Comparison of ENCODE assay signal across 10 mouse cellular contexts in the genomic region with DNA sequence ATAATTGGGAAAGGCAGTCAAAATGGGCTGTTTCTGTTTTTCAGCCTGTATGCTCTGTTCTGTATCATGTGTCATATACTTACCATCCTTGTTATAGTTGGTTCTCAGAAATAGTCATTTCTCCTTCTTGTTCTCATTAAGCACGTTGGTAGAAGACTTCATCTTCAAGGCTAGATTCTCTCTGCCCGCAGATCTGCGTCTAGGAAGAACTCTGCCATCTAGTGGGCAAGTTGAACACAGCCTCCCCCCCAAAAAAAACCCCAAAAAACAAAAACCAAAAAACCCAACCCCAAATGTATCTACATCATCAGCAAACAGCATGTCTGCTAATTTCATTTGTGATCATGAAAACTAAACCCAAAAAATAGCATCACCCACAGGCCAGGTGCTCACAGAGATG. TPM values are rescaled to one million over a fixed set of nuclear protein-coding genes. Genes with fewer than 3 reads are reported as not detected.
DNase-seq lines count a peak whose midpoint lies in the region; ATAC-seq and TF ChIP-seq lines count a peak whose summit lies in the region.
"Had no signal": no experiment of that assay in that cellular context is flagged by ENCODE, and none has a peak within 500 bp of the region (broad histone marks: within the 10 kb centered on the region; RNA-seq: fewer than 3 reads in every experiment).

No protein-coding gene starts in this region.

- H3K36me3 ChIP-seq in forebrain, postnatal 0 days (ENCODE audit: insufficient read depth): peaks cover 25% of the 10 kb centered on the region
- no peaks in the 10 kb centered on the region; the same call in 1 of the 2 replicates for H3K36me3 ChIP-seq in forebrain, embryonic 15.5 days
- peaks cover 24% of the 10 kb centered on the region for H3K36me3 ChIP-seq in neural tube, embryonic 13.5 days

- peak; percentile 50 for DNase-seq in forebrain, postnatal 0 days
- DNase-seq in neural tube, embryonic 10.5 days (ENCODE audit: extremely low spot score, low spot score): no peak
- peak; percentile 53 for DNase-seq in brain, embryonic 14.5 days (ENCODE audit: low read depth)
- DNase-seq in retina, postnatal 1 day: peak; percentile 17
- no peak for DNase-seq in adrenal gland, postnatal 36 days
- no peak for DNase-seq in heart, adult 8-10 months (ENCODE audit: low spot score)

- no peak for ATAC-seq in forebrain, postnatal 0 days
- ATAC-seq in forebrain, embryonic 15.5 days (replicated peaks): no peak
- ATAC-seq in neural tube, embryonic 13.5 days (ENCODE audit: low read depth): peak; percentile 7; the same call in 1 of the 2 replicates
- ATAC-seq: forebrain, embryonic 16.5 days had no signal

- no peaks in the 10 kb centered on the region for H3K4me1 ChIP-seq in forebrain, postnatal 0 days (ENCODE audit: insufficient read depth)
- 0 out of 2 replicates have a peak, but pooled peaks cover 2% of the 10 kb centered on the region for H3K4me1 ChIP-seq in forebrain, embryonic 15.5 days
- H3K4me1 ChIP-seq in neural tube, embryonic 13.5 days (replicated peaks): 0 out of 2 replicates have a peak, but pooled peaks cover 7% of the 10 kb centered on the region

- 25% methylated on average over 3 of the region's 3 CpGs for WGBS in forebrain, postnatal 0 days
- 35% methylated on average over 3 of the region's 3 CpGs for WGBS in forebrain, embryonic 15.5 days
- 45% methylated on average over 3 of the region's 3 CpGs for WGBS in neural tube, embryonic 13.5 days

- no peak overlapping the region for H3K4me3 ChIP-seq in forebrain, postnatal 0 days (ENCODE audit: low read depth, low read length)
- H3K4me3 ChIP-seq in forebrain, embryonic 15.5 days: no peak overlapping the region
- no peak overlapping the region for H3K4me3 ChIP-seq in neural tube, embryonic 13.5 days

- no peak overlapping the region for H3K9ac ChIP-seq in forebrain, postnatal 0 days
- H3K9ac ChIP-seq in forebrain, embryonic 15.5 days (replicated peaks): no peak overlapping the region
- no peak overlapping the region for H3K9ac ChIP-seq in neural tube, embryonic 13.5 days

- no peak for TF ChIP-seq POLR2A in brain, embryonic 14.5 days (IDR thresholded peaks at IDR 0.05; ENCODE audit: borderline replicate concordance, extremely low read depth, insufficient read depth, insufficient read length, poor library complexity, severe bottlenecking)

- H3K9me3 ChIP-seq in forebrain, postnatal 0 days (ENCODE audit: low read length): no peaks in the 10 kb centered on the region
- H3K9me3 ChIP-seq in forebrain, embryonic 15.5 days: no peaks in the 10 kb centered on the region
- no peaks in the 10 kb centered on the region for H3K9me3 ChIP-seq in neural tube, embryonic 13.5 days

- no peaks in the 10 kb centered on the region for H3K27me3 ChIP-seq in forebrain, postnatal 0 days (ENCODE audit: insufficient read depth, low read length)
- no peaks in the 10 kb centered on the region for H3K27me3 ChIP-seq in forebrain, embryonic 15.5 days
- H3K27me3 ChIP-seq in neural tube, embryonic 13.5 days: no peaks in the 10 kb centered on the region

- peak; percentile 66 for TF ChIP-seq CTCF in forebrain, postnatal 0 days (IDR thresholded peaks at IDR 0.05; ENCODE audit: low read depth)
- peak; percentile 64; the same call in 1 of the 2 replicates for TF ChIP-seq CTCF in brain, embryonic 14.5 days (IDR thresholded peaks at IDR 0.05; ENCODE audit: borderline replicate concordance, extremely low read depth, insufficient read depth, insufficient read length)

- H3K27ac ChIP-seq in forebrain, postnatal 0 days (ENCODE audit: low read depth, low read length): no peak overlapping the region
- H3K27ac ChIP-seq in forebrain, embryonic 15.5 days (replicated peaks): no peak overlapping the region
- H3K27ac ChIP-seq in neural tube, embryonic 13.5 days (replicated peaks): no peak overlapping the region

- H3K4me2 ChIP-seq in forebrain, postnatal 0 days (ENCODE audit: low read depth): no peak overlapping the region
- H3K4me2 ChIP-seq in forebrain, embryonic 15.5 days (replicated peaks): no peak overlapping the region
- no peak overlapping the region for H3K4me2 ChIP-seq in neural tube, embryonic 13.5 days

RNA-seq across cellular contexts. Expression of a gene that starts 4.2 kb away (rescaled TPM):
- total RNA-seq in forebrain, postnatal 0 days (2014; rRNA removed): not detected in 2 replicates
- not detected in 2 replicates for polyA plus RNA-seq in forebrain, postnatal 0 days (2015; fragmentation: Nextera tagmentation; extraction: Ambion mirVana)
- polyA plus RNA-seq in forebrain, embryonic 15.5 days (2015; fragmentation: Nextera tagmentation; extraction: Ambion mirVana): 0.17 and 0.29 TPM in 2 replicates
- 0.17 TPM in 1 of 2 replicates, not detected in the other for polyA plus RNA-seq in neural tube, embryonic 13.5 days (2015; fragmentation: Nextera tagmentation; extraction: Ambion mirVana)
- polyA plus RNA-seq in brain, embryonic 14.5 days (2012; rRNA removed): 0.10 TPM in 1 of 2 replicates, not detected in the other
- under 1 TPM; 0.23 to 0.26 TPM for total RNA-seq in adrenal gland, postnatal 36 days (2021)
- under 1 TPM in 3 of 4 experiments, not detected in 1; 0.16 to 0.23 (median 0.19) TPM for total RNA-seq in heart, adult 8-10 months (2022)
- polyA plus RNA-seq: kidney, embryonic 16.5 days had no signal

RNA-seq across cellular contexts. Expression of a gene that starts 41.3 kb away (rescaled TPM):
- total RNA-seq in forebrain, postnatal 0 days (2014; rRNA removed): 31.6 and 41.9 TPM in 2 replicates
- 52.6 and 55.9 TPM in 2 replicates for polyA plus RNA-seq in forebrain, postnatal 0 days (2015; fragmentation: Nextera tagmentation; extraction: Ambion mirVana)
- 51.8 and 53.5 TPM in 2 replicates for polyA plus RNA-seq in forebrain, embryonic 15.5 days (2015; fragmentation: Nextera tagmentation; extraction: Ambion mirVana)
- 54.6 and 59.3 TPM in 2 replicates for polyA plus RNA-seq in neural tube, embryonic 13.5 days (2015; fragmentation: Nextera tagmentation; extraction: Ambion mirVana)
- polyA plus RNA-seq in brain, embryonic 14.5 days (2012; rRNA removed): 39.4 and 42.3 TPM in 2 replicates
- 10 to 100 TPM; 35.4 to 36.5 TPM for total RNA-seq in adrenal gland, postnatal 36 days (2021)
- 10 to 100 TPM; 30.4 to 31.5 (median 30.8) TPM for total RNA-seq in heart, adult 8-10 months (2022)

RNA-seq across cellular contexts. Expression of a gene that starts 45.2 kb away (rescaled TPM):
- total RNA-seq in forebrain, postnatal 0 days (2014; rRNA removed): 0.46 and 0.52 TPM in 2 replicates
- polyA plus RNA-seq in forebrain, postnatal 0 days (2015; fragmentation: Nextera tagmentation; extraction: Ambion mirVana): 0.68 and 0.74 TPM in 2 replicates
- polyA plus RNA-seq in forebrain, embryonic 15.5 days (2015; fragmentation: Nextera tagmentation; extraction: Ambion mirVana): 0.98 and 1.6 TPM in 2 replicates
- 1.5 and 1.6 TPM in 2 replicates for polyA plus RNA-seq in neural tube, embryonic 13.5 days (2015; fragmentation: Nextera tagmentation; extraction: Ambion mirVana)
- polyA plus RNA-seq in brain, embryonic 14.5 days (2012; rRNA removed): 0.44 and 0.52 TPM in 2 replicates
- total RNA-seq in adrenal gland, postnatal 36 days (2021): under 1 TPM; 0.36 to 0.46 TPM
- 1 to 10 TPM in 3 of 4 experiments, under 1 TPM in 1; 0.87 to 1.7 (median 1.1) TPM for total RNA-seq in heart, adult 8-10 months (2022)

Comparison
In these comparisons a context has a peak if more than half of its experiments do, and no peak if none do; other contexts are left out.
1. DNase-seq: peak in forebrain, postnatal 0 days (single experiment), brain, embryonic 14.5 days (single experiment) and retina, postnatal 1 day (single experiment); none in neural tube, embryonic 10.5 days (single experiment), adrenal gland, postnatal 36 days (0 of 2) and heart, adult 8-10 months (single experiment).